Mouse (Mus musculus) forebrain, embryonic 16.5 days (tissue): ENCODE data around the gene Usp45. TPM values are rescaled to one million over a fixed set of nuclear protein-coding genes. Genes with fewer than 3 reads are reported as not detected.
"Not testable (repeated sequence)": the region's sequence is repeated elsewhere in the genome, so short reads cannot be mapped to it uniquely, and the experiment has no call there.

Experiments
- ATAC-seq: fragments of 200-750 bp; cut with Nextera tagmentation; 2 replicates; pipeline ENCODE4 v1.8.0; 2017; ENCODE audit warnings: mild to moderate bottlenecking, moderate library complexity
- H3K27ac ChIP-seq: fragments of 300-500 bp; sonication (generic); 2 replicates; pipeline ENCODE4 v1.5.1; 2014; ENCODE audit warnings: low read length, control low read depth
- H3K27me3 ChIP-seq: fragments of 300-500 bp; sonication (generic); replicated peaks from 2 replicates; pipeline ENCODE4 v1.6.1; 2014; ENCODE audit warnings: low read length; ENCODE audit not compliant: control insufficient read depth, insufficient read depth
- H3K36me3 ChIP-seq: fragments of 300-500 bp; sonication (generic); 2 replicates; pipeline ENCODE4 v1.6.1; 2014; ENCODE audit not compliant: control insufficient read depth, insufficient read depth
- H3K4me1 ChIP-seq: fragments of 300-500 bp; sonication (generic); replicated peaks from 2 replicates; pipeline ENCODE4 v1.6.1; 2014; ENCODE audit warnings: low read length; ENCODE audit not compliant: control insufficient read depth, insufficient read depth
- H3K4me2 ChIP-seq: fragments of 300-500 bp; sonication (generic); 2 replicates; pipeline ENCODE4 v1.6.1; 2014; ENCODE audit warnings: mild to moderate bottlenecking, low read length, control low read depth
- H3K4me3 ChIP-seq: fragments of 300-500 bp; sonication (generic); replicated peaks from 2 replicates; pipeline ENCODE4 v1.5.1; 2014; ENCODE audit warnings: mild to moderate bottlenecking, low read length, control low read depth
- H3K9ac ChIP-seq: fragments of 300-500 bp; sonication (generic); replicated peaks from 2 replicates; pipeline ENCODE4 v1.6.1; 2014; ENCODE audit warnings: low read depth, low read length, control low read depth
- H3K9me3 ChIP-seq: fragments of 300-500 bp; sonication (generic); 2 replicates; pipeline ENCODE4 v1.6.1; 2016; ENCODE audit warnings: low read length; ENCODE audit not compliant: control insufficient read depth
- WGBS: fragments of 180-500 bp; shearing (Covaris S2); extraction: QIAGEN DNeasy Blood & Tissue Kit; methylation state at CpG from one replicate; pipeline ENCODE4 v1.1.7; 2014; 5-methylcytosine and 5-hydroxymethylcytosine counted together
- polyA plus RNA-seq: library from polyadenylated mRNA; unstranded; fragments of >200 nt; fragmentation: Nextera tagmentation; extraction: Ambion mirVana; gene quantifications from 2 replicates; pipeline ENCODE4 v1.2.1, GENCODE M21; 2015

Gene Usp45
- 9.2 and 10.1 TPM in 2 replicates for polyA plus RNA-seq

DNA sequence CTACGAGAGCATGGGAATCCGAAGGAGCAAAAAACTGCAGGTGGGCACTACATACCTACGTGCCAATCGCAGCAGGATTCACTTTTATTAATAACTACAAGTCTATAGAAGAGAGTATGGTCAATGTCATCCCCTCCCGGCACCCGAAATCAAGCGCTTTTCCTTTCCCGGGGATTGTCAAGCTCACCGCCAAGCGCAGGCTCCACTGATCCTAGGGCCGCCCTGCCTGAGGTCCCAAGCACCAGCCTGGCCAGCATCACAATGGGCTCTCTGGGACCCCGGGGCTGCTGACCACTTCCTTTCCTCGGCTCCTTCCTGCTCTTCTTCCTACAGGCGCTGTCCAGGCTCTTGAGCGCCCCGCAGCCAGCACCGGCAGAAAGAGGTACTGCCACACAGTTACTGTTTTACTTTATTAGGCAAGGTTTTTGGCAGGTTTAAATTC is at the start of gene Usp45, which contains the start of gene Tstd3:
Gene Usp45, plus strand, starts transcription at position 294 of the 442 bp plus-strand sequence.
Gene Tstd3, minus strand, starts transcription at position 350 of the 442 bp plus-strand sequence.
- H3K27ac ChIP-seq: no peak within 1 kb of the TSS; the same call in 1 of the 2 replicates
- H3K27me3 ChIP-seq: no peaks in the 10 kb centered on the region
- peak within 1 kb of the TSS; percentile 86 for H3K4me3 ChIP-seq
- H3K9me3 ChIP-seq: no peaks in the 10 kb centered on the region
- H3K4me1 ChIP-seq: peaks cover 5% of the 10 kb centered on the region
- WGBS: 1% methylated on average over 17 of the region's 17 CpGs
- ATAC-seq: peak; percentile 94
- no peaks in the 10 kb centered on the region for H3K36me3 ChIP-seq
- H3K9ac ChIP-seq: peak within 1 kb of the TSS; percentile 87
- H3K4me2 ChIP-seq: peak within 1 kb of the TSS; percentile 85

DNA sequence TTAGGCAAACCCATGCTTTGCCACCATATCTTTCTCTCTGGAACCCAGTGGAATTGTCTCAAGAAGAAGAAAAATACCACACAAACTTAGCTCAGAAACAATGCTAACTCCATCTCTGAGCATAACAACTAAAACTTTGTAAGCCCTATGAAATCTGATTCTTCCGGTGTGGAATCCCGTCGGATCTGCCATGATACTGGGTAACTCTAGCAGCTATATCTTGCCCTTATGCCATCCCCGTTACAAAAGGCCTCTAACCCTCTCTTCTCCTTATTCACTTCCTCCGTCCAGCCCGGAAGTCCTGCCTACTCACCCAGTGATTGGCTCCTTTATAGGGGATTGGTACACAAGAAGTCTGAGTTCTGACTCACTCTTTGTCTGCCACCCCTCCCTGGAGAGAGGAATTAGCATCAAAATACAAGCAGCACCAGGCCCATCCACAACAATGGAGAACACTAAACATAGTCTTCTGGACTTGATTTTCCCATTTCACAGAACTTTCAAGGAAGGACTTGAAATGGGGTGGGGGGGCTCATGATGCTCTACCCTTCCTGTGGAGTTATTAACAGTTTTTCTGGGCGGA is 44.1 kb upstream of the Usp45 start:
- Histone ChIP-seq H3K27ac (no peak overlapping the region), H3K9ac (no peak overlapping the region), H3K4me2 (no peak overlapping the region), H3K36me3 (no peaks in the 10 kb centered on the region), H3K9me3 (no peaks in the 10 kb centered on the region), H3K27me3 (no peaks in the 10 kb centered on the region), H3K4me1 (no peaks in the 10 kb centered on the region; the same call in 1 of the 2 replicates), H3K4me3 (no peak overlapping the region)
- 36% methylated on average over 7 of the region's 7 CpGs for WGBS
- no peak for ATAC-seq

DNA sequence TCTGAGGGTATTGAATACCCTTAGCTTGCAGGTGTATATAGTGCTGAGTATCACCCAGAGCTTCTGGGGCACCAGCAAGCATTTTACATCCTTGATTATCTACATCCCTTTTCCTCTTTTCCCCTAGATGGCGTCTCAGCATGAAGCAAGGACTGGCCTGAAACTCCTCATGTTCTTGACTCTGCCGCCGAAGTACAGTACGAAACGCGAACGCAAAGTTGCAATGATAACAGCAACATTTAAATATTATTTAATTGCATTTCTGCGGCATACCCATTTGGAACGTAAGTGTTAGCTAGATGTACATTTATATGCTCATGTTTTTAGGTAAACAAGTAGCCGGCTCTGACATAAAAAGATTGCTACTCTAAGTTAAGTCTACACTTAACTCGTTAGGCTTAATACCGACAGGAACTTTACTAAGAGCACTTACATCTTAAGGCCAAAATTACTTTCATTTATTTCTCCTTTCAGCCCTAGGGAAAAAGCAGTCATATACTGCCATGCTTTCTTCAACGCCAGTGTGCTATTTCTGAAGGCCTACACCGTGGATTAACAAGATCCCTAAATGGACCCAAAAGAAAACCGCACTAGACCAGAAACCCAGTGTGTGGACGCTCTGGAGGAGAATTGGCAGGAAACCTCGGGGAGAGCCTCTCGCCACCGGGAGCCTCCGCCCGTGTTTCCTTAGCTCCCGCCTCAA is 39.9 kb upstream of the Usp45 start:
- no peaks in the 10 kb centered on the region for H3K9me3 ChIP-seq
- whole genome bisulfite sequencing: under 1% methylated on average over 22 of the region's 22 CpGs
- H3K4me2 ChIP-seq: peak overlapping the region; percentile 67
- peak overlapping the region; percentile 89 for H3K4me3 ChIP-seq
- H3K27me3 ChIP-seq: no peaks in the 10 kb centered on the region
- H3K4me1 ChIP-seq: peaks cover 10% of the 10 kb centered on the region
- H3K36me3 ChIP-seq: no peaks in the 10 kb centered on the region
- H3K9ac ChIP-seq: peak overlapping the region; percentile 78
- H3K27ac ChIP-seq: peak overlapping the region; percentile 92
- peak; percentile 60 for ATAC-seq

DNA sequence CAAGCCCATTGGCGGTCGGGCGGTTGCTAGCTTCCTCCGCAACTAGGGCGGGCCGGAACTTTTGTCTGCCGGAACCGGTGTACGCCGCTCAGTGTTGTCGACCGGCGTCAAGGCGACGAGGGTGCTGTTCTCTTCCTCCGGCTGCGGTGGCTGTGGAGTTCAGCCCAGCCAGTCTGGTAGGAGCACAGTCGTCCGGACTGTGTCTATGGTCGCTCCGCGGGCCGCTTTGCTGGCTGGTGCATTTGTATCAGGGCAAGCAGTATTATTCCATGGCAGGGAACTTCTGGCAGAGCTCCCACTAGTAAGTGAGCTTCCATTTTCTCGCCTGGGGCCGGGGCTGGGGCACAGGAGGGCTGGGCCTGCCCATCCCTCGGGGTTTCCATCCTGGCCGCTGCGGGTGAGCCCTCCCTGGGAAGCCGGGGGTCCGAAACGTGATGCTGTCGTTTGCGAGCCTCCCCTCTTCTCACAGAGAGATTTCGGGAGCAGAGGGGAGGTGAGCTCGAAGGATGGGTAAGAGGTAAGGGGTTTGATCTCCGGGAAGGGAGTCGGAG is 39.3 kb upstream of the Usp45 start, which contains the start of gene Ccnc:
Gene Ccnc, plus strand, starts transcription at position 87 of the 551 bp plus-strand sequence.
- Histone ChIP-seq H3K4me2 (peak within 1 kb of the TSS; percentile 67), H3K9ac (peak within 1 kb of the TSS; percentile 78), H3K36me3 (peaks cover under 1% of the 10 kb centered on the region; the same call in 1 of the 2 replicates), H3K27me3 (no peaks in the 10 kb centered on the region), H3K4me1 (peaks cover 10% of the 10 kb centered on the region), H3K27ac (peak within 1 kb of the TSS; percentile 92), H3K9me3 (no peaks in the 10 kb centered on the region), H3K4me3 (peak within 1 kb of the TSS; percentile 89)
- under 1% methylated on average over 37 of the region's 37 CpGs for WGBS
- ATAC-seq: peak; percentile 99

DNA sequence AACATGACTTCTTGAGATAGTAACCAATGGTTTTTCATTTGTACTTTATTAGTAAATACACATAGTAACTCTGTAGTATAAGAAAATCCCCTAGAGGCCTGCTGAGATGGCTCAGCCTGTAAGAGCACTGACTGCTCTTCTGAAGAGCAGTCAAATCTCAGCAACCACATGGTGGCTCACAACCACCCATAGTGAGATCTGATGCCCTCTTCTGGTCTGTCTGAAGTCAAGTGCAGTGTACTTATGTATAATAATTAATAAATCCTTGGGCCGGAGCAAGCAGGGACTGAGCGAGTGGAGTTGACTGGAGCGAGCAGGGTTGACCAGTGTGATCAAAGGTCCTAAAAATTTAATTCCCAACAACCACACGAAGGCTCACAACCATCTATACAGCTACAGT is 27.8 kb upstream of the Usp45 start:
- Histone ChIP-seq H3K4me3 (no peak overlapping the region), H3K4me1 (no peaks in the 10 kb centered on the region), H3K4me2 (no peak overlapping the region), H3K27me3 (no peaks in the 10 kb centered on the region), H3K27ac (no peak overlapping the region), H3K36me3 (peaks cover 8% of the 10 kb centered on the region), H3K9ac (no peak overlapping the region), H3K9me3 (no peaks in the 10 kb centered on the region)
- 92% methylated on average over 4 of the region's 4 CpGs for WGBS
- no peak for ATAC-seq

DNA sequence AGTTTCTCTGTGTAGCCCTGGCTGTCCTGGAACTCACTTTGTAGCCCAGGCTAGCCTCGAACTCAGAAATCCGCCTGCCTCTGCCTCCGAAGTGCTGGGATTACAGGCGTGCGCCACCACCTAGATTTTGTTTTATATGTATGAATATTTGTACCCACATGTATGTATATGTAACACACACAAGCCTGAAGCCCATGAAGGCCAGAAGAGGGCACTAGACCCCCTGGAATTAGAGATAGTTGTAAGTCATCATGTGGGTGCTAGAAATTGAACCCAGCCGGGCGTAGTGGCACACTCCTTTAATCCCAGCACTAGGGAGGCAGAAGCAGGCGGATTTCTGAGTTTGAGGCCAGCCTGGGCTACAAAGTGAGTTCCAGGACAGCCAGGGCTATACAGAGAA is 22.8 kb upstream of the Usp45 start:
- not testable (repeated sequence) for H3K27ac ChIP-seq, H3K4me2 ChIP-seq, H3K4me1 ChIP-seq, H3K9ac ChIP-seq, ATAC-seq, H3K9me3 ChIP-seq, H3K4me3 ChIP-seq, H3K27me3 ChIP-seq
- 97% methylated on average over 8 of the region's 8 CpGs for WGBS
- H3K36me3 ChIP-seq: peaks cover 12% of the 10 kb centered on the region

DNA sequence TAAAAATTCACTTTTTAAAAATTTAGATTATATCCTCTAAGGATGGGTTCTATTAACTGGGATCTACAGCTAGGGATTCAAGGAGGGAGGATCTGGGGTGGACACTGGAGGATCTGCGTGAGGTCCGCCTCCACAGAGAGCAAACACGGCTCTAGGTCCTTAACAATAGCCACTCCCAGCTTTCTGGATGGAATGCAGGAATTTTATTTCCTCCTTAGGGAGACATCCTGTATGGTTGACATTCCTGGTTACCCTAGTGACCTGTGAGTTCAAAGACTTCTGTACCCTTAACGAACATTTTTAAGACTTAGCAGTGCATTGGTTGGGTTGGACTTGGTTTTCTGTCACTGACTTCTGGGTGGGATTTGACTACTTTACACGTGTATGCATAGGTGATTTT is 21.2 kb upstream of the Usp45 start:
- H3K9ac ChIP-seq: no peak overlapping the region
- H3K9me3 ChIP-seq: no peaks in the 10 kb centered on the region
- H3K27me3 ChIP-seq: no peaks in the 10 kb centered on the region
- H3K4me2 ChIP-seq: no peak overlapping the region
- peaks cover 13% of the 10 kb centered on the region for H3K36me3 ChIP-seq
- H3K4me3 ChIP-seq: no peak overlapping the region
- no peak for ATAC-seq
- 79% methylated on average over 5 of the region's 5 CpGs for WGBS
- H3K27ac ChIP-seq: no peak overlapping the region
- no peaks in the 10 kb centered on the region for H3K4me1 ChIP-seq

DNA sequence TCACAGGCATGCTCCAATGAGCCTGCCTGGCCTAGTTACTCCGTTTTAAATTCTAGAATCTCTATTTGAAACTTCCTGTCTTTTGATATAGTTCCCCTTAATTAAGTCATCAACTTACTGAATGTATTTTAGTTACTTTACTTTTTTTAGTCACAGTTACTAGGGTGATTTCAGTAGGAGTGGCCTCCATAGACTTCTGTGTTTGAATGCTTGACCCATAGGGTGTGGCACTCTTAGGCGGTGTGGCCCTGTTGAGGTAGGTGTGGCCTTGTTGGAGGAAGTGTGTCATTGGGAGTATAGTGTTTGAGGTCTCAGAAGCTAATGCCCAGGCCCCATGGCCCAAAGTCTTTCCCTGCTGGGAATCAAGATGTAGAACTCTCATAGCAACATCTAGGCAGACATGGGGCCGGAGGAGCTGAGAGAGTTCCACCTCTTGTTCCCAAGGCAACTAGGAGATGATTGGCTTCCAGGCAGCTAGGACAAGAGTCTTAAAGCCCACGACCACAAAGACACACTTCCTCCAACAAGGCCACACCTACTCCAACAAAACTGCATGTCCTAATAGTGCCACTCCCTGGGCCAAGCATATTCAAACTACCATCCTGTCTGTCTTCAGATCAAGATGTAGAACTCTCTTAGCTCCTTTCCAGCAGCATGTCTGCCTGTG is 11.7 kb upstream of the Usp45 start:
- WGBS: 71% methylated on average over 4 of the region's 4 CpGs
- H3K9me3 ChIP-seq: 0 out of 2 replicates have a peak, but pooled peaks cover 3% of the 10 kb centered on the region
- no peak overlapping the region for H3K27ac ChIP-seq
- no peak overlapping the region for H3K9ac ChIP-seq
- no peak overlapping the region for H3K4me3 ChIP-seq
- no peak for ATAC-seq
- no peak overlapping the region for H3K4me2 ChIP-seq
- peaks cover 9% of the 10 kb centered on the region for H3K36me3 ChIP-seq
- H3K4me1 ChIP-seq: no peaks in the 10 kb centered on the region
- H3K27me3 ChIP-seq: no peaks in the 10 kb centered on the region

DNA sequence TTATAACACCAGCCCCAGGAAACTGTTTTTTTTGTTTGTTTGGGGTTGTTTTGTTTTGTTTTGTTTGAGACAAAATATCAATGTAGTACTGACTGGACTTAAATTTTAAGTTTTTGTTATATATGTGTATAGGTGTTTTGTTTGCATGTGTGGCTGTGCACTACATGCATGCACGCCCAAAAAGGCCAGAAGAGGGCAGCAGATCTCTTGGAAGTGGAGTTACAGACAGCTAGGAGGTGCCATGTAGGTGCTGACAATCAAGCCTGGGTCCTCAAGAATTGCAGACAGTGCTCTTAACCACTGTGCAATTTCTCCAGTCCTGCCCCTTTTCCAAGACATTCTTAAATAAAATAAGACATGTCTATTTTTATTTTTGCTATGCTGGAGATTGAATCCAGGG is 8.1 kb upstream of the Usp45 start:
- Histone ChIP-seq H3K9ac (no peak overlapping the region), H3K4me2 (no peak overlapping the region), H3K4me3 (no peak overlapping the region), H3K9me3 (0 out of 2 replicates have a peak, but pooled peaks cover 3% of the 10 kb centered on the region), H3K4me1 (peaks cover 5% of the 10 kb centered on the region), H3K36me3 (peaks cover 5% of the 10 kb centered on the region), H3K27me3 (no peaks in the 10 kb centered on the region), H3K27ac (no peak overlapping the region)
- WGBS: 82% methylated on average over 1 of the region's 1 CpGs
- ATAC-seq: no peak
